In the genomic region with DNA sequence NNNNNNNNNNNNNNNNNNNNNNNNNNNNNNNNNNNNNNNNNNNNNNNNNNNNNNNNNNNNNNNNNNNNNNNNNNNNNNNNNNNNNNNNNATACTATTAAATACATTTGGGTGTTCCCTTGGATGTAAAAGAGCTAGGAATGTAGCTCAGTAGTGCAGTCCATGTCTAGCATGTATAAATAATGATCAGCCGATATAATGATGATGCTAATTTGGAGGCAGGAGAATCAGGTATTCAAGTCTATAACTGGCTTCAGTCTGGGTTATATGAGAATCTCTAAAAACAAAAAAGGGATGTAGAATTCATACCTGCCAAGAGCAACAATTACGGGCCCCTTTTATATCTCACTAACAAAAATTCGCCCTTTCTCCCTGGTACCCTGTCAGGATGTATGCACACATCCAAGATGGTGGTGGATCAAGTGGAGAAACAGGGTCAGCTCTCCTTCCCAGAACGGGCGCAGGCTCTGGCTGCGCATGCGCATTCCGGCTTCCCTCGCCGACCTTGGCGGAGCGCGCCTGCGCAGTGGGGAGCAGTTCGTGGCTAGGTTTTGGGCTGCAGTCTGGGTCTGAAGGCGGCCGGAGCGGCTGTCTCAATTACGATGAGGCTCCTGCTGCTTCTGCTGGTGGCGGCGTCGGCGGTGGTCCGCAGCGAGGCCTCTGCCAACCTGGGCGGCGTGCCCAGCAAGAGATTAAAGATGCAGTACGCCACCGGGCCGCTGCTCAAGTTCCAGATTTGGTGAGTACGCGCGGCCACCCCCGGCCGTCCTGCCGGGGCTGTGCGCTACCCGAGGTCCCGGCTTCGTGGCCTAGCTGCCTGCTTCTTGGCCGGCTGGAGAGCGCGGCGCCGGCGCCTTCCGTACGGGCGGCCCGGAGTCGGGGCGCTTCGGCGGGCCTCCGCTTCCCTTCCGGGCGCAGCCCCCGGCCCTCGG, we compare ENCODE assay signal across 8 mouse cellular contexts. TPM values are rescaled to one million over a fixed set of nuclear protein-coding genes. Genes with fewer than 3 reads are reported as not detected.
DNase-seq lines count a peak whose midpoint lies in the region; ATAC-seq and TF ChIP-seq lines count a peak whose summit lies in the region.

A gene (plus strand): TSS at position 500 of the 930 bp plus-strand sequence.

- peaks cover 19% of the 10 kb centered on the region for H3K36me3 ChIP-seq in G1E (replicated peaks)
- no peaks in the 10 kb centered on the region for H3K36me3 ChIP-seq in forebrain, postnatal 0 days (ENCODE audit: insufficient read depth)
- 0 out of 2 replicates have a peak, but pooled peaks cover 5% of the 10 kb centered on the region for H3K36me3 ChIP-seq in lung, embryonic 15.5 days

- peak; percentile 94 for DNase-seq in G1E (ENCODE audit: low spot score)
- peak; percentile 94 to 99 for DNase-seq in cerebellum, adult 18-20 months
- peak; percentile 99 for DNase-seq in forebrain, postnatal 0 days
- peak; percentile 98 for DNase-seq in heart, postnatal 4 days
- peak; percentile 94 to 97 for DNase-seq in layer of hippocampus, adult 8-10 months (ENCODE audit: low spot score in 2 of 2)
- DNase-seq in ovary, adult 18-20 months (ENCODE audit: low spot score), result peak; percentile 93
- DNase-seq in thymus, postnatal 0 days (ENCODE audit: low spot score), result peak; percentile 94

- H3K4me3 ChIP-seq in G1E (ENCODE audit: low read depth, low read length), result peak within 1 kb of the TSS; percentile 80
- H3K4me3 ChIP-seq in forebrain, postnatal 0 days (ENCODE audit: low read depth, low read length), result peak within 1 kb of the TSS; percentile 99
- H3K4me3 ChIP-seq in lung, embryonic 15.5 days, result peak within 1 kb of the TSS; percentile 94

- H3K4me2 ChIP-seq in forebrain, postnatal 0 days (ENCODE audit: low read depth), result peak within 1 kb of the TSS; percentile 55
- peak within 1 kb of the TSS; percentile 53 for H3K4me2 ChIP-seq in lung, embryonic 15.5 days

- no peaks in the 10 kb centered on the region for H3K27me3 ChIP-seq in G1E (ENCODE audit: insufficient read depth, low read length)
- H3K27me3 ChIP-seq in forebrain, postnatal 0 days (ENCODE audit: insufficient read depth, low read length), result no peaks in the 10 kb centered on the region
- no peaks in the 10 kb centered on the region for H3K27me3 ChIP-seq in lung, embryonic 15.5 days

- no peak for TF ChIP-seq CTCF in G1E (IDR thresholded peaks at IDR 0.05; ENCODE audit: low read depth, low read length)
- peak; percentile 32 for TF ChIP-seq CTCF in forebrain, postnatal 0 days (IDR thresholded peaks at IDR 0.05; ENCODE audit: low read depth)

- WGBS in forebrain, postnatal 0 days, result 2% methylated on average over 59 of the region's 59 CpGs
- WGBS in lung, embryonic 15.5 days, result 2% methylated on average over 38 of the region's 59 CpGs

- H3K9me3 ChIP-seq in G1E (replicated peaks), result no peaks in the 10 kb centered on the region
- no peaks in the 10 kb centered on the region for H3K9me3 ChIP-seq in forebrain, postnatal 0 days (ENCODE audit: low read length)
- no peaks in the 10 kb centered on the region for H3K9me3 ChIP-seq in lung, embryonic 15.5 days

- peak; percentile 85 for ATAC-seq in G1E (ENCODE audit: extremely low read depth, insufficient number of reproducible peaks, low FRiP score, poor library complexity, severe bottlenecking)
- ATAC-seq in forebrain, postnatal 0 days, result peak; percentile 92
- ATAC-seq in lung, embryonic 15.5 days (ENCODE audit: borderline replicate concordance, extremely low read depth, low FRiP score, low TSS enrichment), result peak; percentile 92

- peaks cover 11% of the 10 kb centered on the region for H3K4me1 ChIP-seq in G1E (ENCODE audit: insufficient read depth, low read depth, low read length)
- peaks cover 3% of the 10 kb centered on the region; the same call in 1 of the 2 replicates for H3K4me1 ChIP-seq in forebrain, postnatal 0 days (ENCODE audit: insufficient read depth)
- H3K4me1 ChIP-seq in lung, embryonic 15.5 days, result peaks cover 1% of the 10 kb centered on the region; the same call in 1 of the 2 replicates

- peak within 1 kb of the TSS; percentile 99 for H3K27ac ChIP-seq in forebrain, postnatal 0 days (ENCODE audit: low read depth, low read length)
- H3K27ac ChIP-seq in lung, embryonic 15.5 days, result peak within 1 kb of the TSS; percentile 99

- peak within 1 kb of the TSS; percentile 96 for H3K9ac ChIP-seq in forebrain, postnatal 0 days
- peak within 1 kb of the TSS; percentile 98 for H3K9ac ChIP-seq in lung, embryonic 15.5 days

RNA-seq across cellular contexts. Expression of the gene that starts here (rescaled TPM):
- total RNA-seq in G1E (2014; fragmentation: Nextera tagmentation) (124 and 127 TPM in 2 replicates), G1E (2017) (184 and 201 TPM in 2 replicates)
- polyA plus RNA-seq in G1E (2012), result 27.4 and 31.1 TPM in 2 replicates
- total RNA-seq in forebrain, postnatal 0 days (2014; rRNA removed), result 174 and 190 TPM in 2 replicates
- 12.5 and 19.3 TPM in 2 replicates for polyA plus RNA-seq in forebrain, postnatal 0 days (2015; fragmentation: Nextera tagmentation; extraction: Ambion mirVana)
- 100 to 1,000 TPM; 117 to 120 TPM for total RNA-seq in heart, postnatal 4 days (2021)
- total RNA-seq in layer of hippocampus, adult 8-10 months (2022), result 100 to 1,000 TPM; 140 to 147 (median 145) TPM
- polyA plus RNA-seq in lung, embryonic 15.5 days (2015; fragmentation: Nextera tagmentation; extraction: Ambion mirVana), result 17.7 and 19.6 TPM in 2 replicates
- polyA plus RNA-seq in thymus, postnatal 0 days (2015; fragmentation: Nextera tagmentation; extraction: Ambion mirVana), result 17.8 and 24.8 TPM in 2 replicates

Comparison
In these comparisons a context has a peak if more than half of its experiments do, and no peak if none do; other contexts are left out.
1. Peak in every context shown above with its lines: DNase-seq, ATAC-seq, H3K4me3 ChIP-seq and H3K27ac ChIP-seq.